Mouse (Mus musculus) embryonic stem cell, embryonic (primary cell): ENCODE measurements at regions not wholly inside any gene's neighbourhood (a gene's known extent, or its start where the extent isn't known, plus 50 kb on each side); places are given as distances from the start of the nearest gene placed in this dataset.

Experiments used
- CTCF ChIA-PET, 4 experiments: fragments of 300-600 bp in 2 of 4; fragments of 350-600 bp in 2 of 4; sonication (Branson Sonifier 250); formaldehyde crosslinking; loops; one replicate each; lab custom pipeline; 2022; ENCODE audit warnings: inconsistent platforms in 2 of 4; lab: Charles Lee
- POLR2A ChIA-PET, 4 experiments: fragments of 300-600 bp in 2 of 4; fragments of 350-600 bp in 2 of 4; sonication (Branson Sonifier 250); formaldehyde crosslinking; loops; one replicate each; lab custom pipeline; 2022; ENCODE audit warnings: antibody characterized with exemption in 4 of 4, inconsistent platforms in 1 of 4; lab: Charles Lee

GRCm38 (mm10) chr2:115211191-115211590 lies 370.3 kb upstream of the BC052040 start:
- CTCF ChIA-PET, result no interaction called here
- POLR2A ChIA-PET, result no interaction called here

- POLR2A ChIA-PET, result no interaction called here
- CTCF ChIA-PET, result no interaction called here
These were observed 368.1 kb upstream of the BC052040 start for GRCm38 (mm10) chr2:115213181-115213970.

GRCm38 (mm10) chr2:115214292-115214691 lies 367.2 kb upstream of the BC052040 start:
- ChIA-PET POLR2A (no interaction called here), CTCF (no interaction called here)

GRCm38 (mm10) chr2:115230041-115230440 lies 351.5 kb upstream of the BC052040 start:
- ChIA-PET POLR2A (no interaction called here), CTCF (no interaction called here)

GRCm38 (mm10) chr2:115247673-115248072 lies 333.8 kb upstream of the BC052040 start:
- CTCF ChIA-PET, result no interaction called here

GRCm38 (mm10) chr2:115250019-115250807 lies 331.3 kb upstream of the BC052040 start:
- CTCF ChIA-PET, result no interaction called here
- POLR2A ChIA-PET, result no interaction called here

More at GRCm38 (mm10) chr2:115247673-115248072, 333.8 kb upstream of the BC052040 start:
- POLR2A ChIA-PET, result no interaction called here

GRCm38 (mm10) chr2:115257391-115257790 lies 324.1 kb upstream of the BC052040 start:
- ChIA-PET POLR2A (no interaction called here), CTCF (no interaction called here)

- POLR2A ChIA-PET, result no interaction called here
These were observed 313.3 kb upstream of the BC052040 start for GRCm38 (mm10) chr2:115268247-115268646.

GRCm38 (mm10) chr2:115277421-115277820 lies 304.1 kb upstream of the BC052040 start:
- POLR2A ChIA-PET, result no interaction called here
- CTCF ChIA-PET, result no interaction called here

More at GRCm38 (mm10) chr2:115268247-115268646, 313.3 kb upstream of the BC052040 start:
- CTCF ChIA-PET, result no interaction called here

GRCm38 (mm10) chr2:115293020-115293419 lies 288.5 kb upstream of the BC052040 start:
- POLR2A ChIA-PET, result no interaction called here

GRCm38 (mm10) chr2:115297463-115297862 lies 284.1 kb upstream of the BC052040 start:
- ChIA-PET POLR2A (no interaction called here), CTCF (no interaction called here)

More at GRCm38 (mm10) chr2:115293020-115293419, 288.5 kb upstream of the BC052040 start:
- CTCF ChIA-PET, result interaction anchor here in 1 of 4 experiments (0.5 kb wide), 1 partner anchor 421 kb away, joined by 3 read pairs; no protein-coding TSS in a partner anchor

- CTCF ChIA-PET, result no interaction called here
- POLR2A ChIA-PET, result no interaction called here
These were observed 274.3 kb upstream of the BC052040 start for GRCm38 (mm10) chr2:115307248-115307647.

- ChIA-PET POLR2A (no interaction called here), CTCF (interaction anchor here in 1 of 4 experiments (0.5 to 0.6 kb wide), 2 partner anchors 254 to 711 kb away, joined by 3 read pairs; no protein-coding TSS in a partner anchor)
These were observed 271.5 kb upstream of the BC052040 start for GRCm38 (mm10) chr2:115309856-115310631.

- CTCF ChIA-PET, result interaction anchor here in 1 of 4 experiments (0.7 kb wide), 1 partner anchor 8 kb away, joined by 4 read pairs; no protein-coding TSS in a partner anchor
These were observed 263.0 kb upstream of the BC052040 start for GRCm38 (mm10) chr2:115318551-115318950.

GRCm38 (mm10) chr2:115322582-115322981 lies 258.9 kb upstream of the BC052040 start:
- ChIA-PET CTCF (no interaction called here), POLR2A (no interaction called here)

More at GRCm38 (mm10) chr2:115318551-115318950, 263.0 kb upstream of the BC052040 start:
- POLR2A ChIA-PET, result no interaction called here

- POLR2A ChIA-PET, result no interaction called here
These were observed 255.0 kb upstream of the BC052040 start for GRCm38 (mm10) chr2:115326526-115326925.

GRCm38 (mm10) chr2:115338178-115338577 lies 243.3 kb upstream of the BC052040 start:
- ChIA-PET POLR2A (no interaction called here), CTCF (no interaction called here)

More at GRCm38 (mm10) chr2:115326526-115326925, 255.0 kb upstream of the BC052040 start:
- CTCF ChIA-PET, result no interaction called here

- POLR2A ChIA-PET, result no interaction called here
- CTCF ChIA-PET, result no interaction called here
These were observed 242.5 kb upstream of the BC052040 start for GRCm38 (mm10) chr2:115339034-115339433.

- POLR2A ChIA-PET, result no interaction called here
These were observed 239.2 kb upstream of the BC052040 start for GRCm38 (mm10) chr2:115342360-115342759.

More at GRCm38 (mm10) chr2:115342360-115342759, 239.2 kb upstream of the BC052040 start:
- CTCF ChIA-PET, result no interaction called here
